Mouse (Mus musculus) kidney, embryonic 15.5 days (tissue): ENCODE data around the gene Izumo1. TPM values are rescaled to one million over a fixed set of nuclear protein-coding genes. Genes with fewer than 3 reads are reported as not detected.

Source experiments
- ATAC-seq: fragments of 200-750 bp; cut with Nextera tagmentation; replicated peaks from 2 replicates; pipeline ENCODE4 v1.8.0; 2017; ENCODE audit warnings: moderate TSS enrichment; ENCODE audit not compliant: low FRiP score
- H3K27ac ChIP-seq: fragments of 300-500 bp; sonication (generic); 2 replicates; pipeline ENCODE4 v1.5.1; 2015; ENCODE audit warnings: mild to moderate bottlenecking, inconsistent platforms
- H3K27me3 ChIP-seq: fragments of 300-500 bp; sonication (generic); 2 replicates; pipeline ENCODE4 v1.6.1; 2015; ENCODE audit warnings: inconsistent platforms
- H3K36me3 ChIP-seq: fragments of 300-500 bp; sonication (generic); 2 replicates; pipeline ENCODE4 v1.6.1; 2015; ENCODE audit warnings: inconsistent platforms
- H3K4me1 ChIP-seq: fragments of 300-500 bp; sonication (generic); 2 replicates; pipeline ENCODE4 v1.6.1; 2015; ENCODE audit warnings: inconsistent platforms
- H3K4me2 ChIP-seq: fragments of 300-500 bp; sonication (generic); 2 replicates; pipeline ENCODE4 v1.6.1; 2015; ENCODE audit warnings: moderate library complexity, mild to moderate bottlenecking, inconsistent platforms
- H3K4me3 ChIP-seq: fragments of 300-500 bp; sonication (generic); replicated peaks from 2 replicates; pipeline ENCODE4 v1.5.1; 2015; ENCODE audit warnings: mild to moderate bottlenecking, inconsistent platforms
- H3K9ac ChIP-seq: fragments of 300-500 bp; sonication (generic); 2 replicates; pipeline ENCODE4 v1.6.1; 2015; ENCODE audit warnings: mild to moderate bottlenecking, inconsistent platforms
- H3K9me3 ChIP-seq: fragments of 300-500 bp; sonication (generic); replicated peaks from 2 replicates; pipeline ENCODE4 v1.6.1; 2016; ENCODE audit warnings: inconsistent platforms
- WGBS: fragments of 180-500 bp; shearing (Covaris S2); methylation state at CpG from one replicate; pipeline ENCODE4 v1.1.7; 2015; ENCODE audit warnings: mixed read lengths; 5-methylcytosine and 5-hydroxymethylcytosine counted together
- polyA plus RNA-seq: library from polyadenylated mRNA; unstranded; fragments of >200 nt; fragmentation: Nextera tagmentation; extraction: Ambion mirVana; gene quantifications from 2 replicates; pipeline ENCODE4 v1.2.1, GENCODE M21; 2015

The Izumo1 gene
- polyA plus RNA-seq, 1 experiment from 2014 or later: 0.14 TPM

GRCm38 (mm10) chr7:45624718-45625117 is 3.1 kb downstream of the Izumo1 start:
- Histone ChIP-seq H3K4me1 (peaks cover 10% of the 10 kb centered on the region), H3K9ac (no peak overlapping the region), H3K27me3 (peaks cover 14% of the 10 kb centered on the region), H3K9me3 (no peaks in the 10 kb centered on the region), H3K27ac (no peak overlapping the region), H3K36me3 (no peaks in the 10 kb centered on the region), H3K4me2 (no peak overlapping the region), H3K4me3 (no peak overlapping the region)
- ATAC-seq: no peak
- 50% methylated on average over 3 of the region's 3 CpGs for WGBS

- no peak overlapping the region for H3K4me3 ChIP-seq
- H3K4me2 ChIP-seq: no peak overlapping the region
- H3K27me3 ChIP-seq: peaks cover 18% of the 10 kb centered on the region
- H3K27ac ChIP-seq: no peak overlapping the region
- no peaks in the 10 kb centered on the region for H3K9me3 ChIP-seq
- no peak overlapping the region for H3K9ac ChIP-seq
- peaks cover 10% of the 10 kb centered on the region for H3K4me1 ChIP-seq
- WGBS: 87% methylated on average over 8 of the region's 8 CpGs
- no peaks in the 10 kb centered on the region for H3K36me3 ChIP-seq
- ATAC-seq: no peak
Measured at GRCm38 (mm10) chr7:45625481-45625880, 3.9 kb downstream of the Izumo1 start.

- Histone ChIP-seq H3K4me1 (peaks cover 10% of the 10 kb centered on the region), H3K4me2 (peak overlapping the region; percentile 36), H3K9me3 (no peaks in the 10 kb centered on the region), H3K36me3 (no peaks in the 10 kb centered on the region), H3K4me3 (no peak overlapping the region), H3K9ac (no peak overlapping the region), H3K27ac (peak overlapping the region; percentile 67; the same call in 1 of the 2 replicates), H3K27me3 (peaks cover 18% of the 10 kb centered on the region)
- 82% methylated on average over 7 of the region's 7 CpGs for WGBS
- no peak for ATAC-seq
Measured at GRCm38 (mm10) chr7:45626571-45627076, 5.0 kb downstream of the Izumo1 start.

GRCm38 (mm10) chr7:45627261-45627660 is 5.7 kb downstream of the Izumo1 start, which contains the start of gene Rasip1:
Gene Rasip1, plus strand, starts transcription at chr7:45627488.
- peak within 1 kb of the TSS; percentile 70 for H3K9ac ChIP-seq
- 0 out of 2 replicates have a peak, but pooled peaks have one; percentile 22 for ATAC-seq
- peaks cover 18% of the 10 kb centered on the region for H3K27me3 ChIP-seq
- peak within 1 kb of the TSS; percentile 96 for H3K4me2 ChIP-seq
- H3K9me3 ChIP-seq: no peaks in the 10 kb centered on the region
- H3K36me3 ChIP-seq: no peaks in the 10 kb centered on the region
- H3K4me1 ChIP-seq: peaks cover 13% of the 10 kb centered on the region
- H3K27ac ChIP-seq: peak within 1 kb of the TSS; percentile 67
- WGBS: 80% methylated on average over 9 of the region's 9 CpGs
- H3K4me3 ChIP-seq: peak within 1 kb of the TSS; percentile 60

GRCm38 (mm10) chr7:45628364-45629294 is 7.0 kb downstream of the Izumo1 start:
- Histone ChIP-seq H3K27me3 (peaks cover 18% of the 10 kb centered on the region), H3K4me2 (peak overlapping the region; percentile 96), H3K36me3 (no peaks in the 10 kb centered on the region), H3K9ac (peak overlapping the region; percentile 70), H3K4me3 (peak overlapping the region; percentile 60), H3K4me1 (peaks cover 20% of the 10 kb centered on the region), H3K27ac (peak overlapping the region; percentile 67), H3K9me3 (no peaks in the 10 kb centered on the region)
- peak; percentile 72 for ATAC-seq
- WGBS: under 1% methylated on average over 105 of the region's 105 CpGs

GRCm38 (mm10) chr7:45630064-45630907 is 8.7 kb downstream of the Izumo1 start:
- Histone ChIP-seq H3K4me2 (peak overlapping the region; percentile 28; the same call in 1 of the 2 replicates), H3K9me3 (no peaks in the 10 kb centered on the region), H3K27me3 (peaks cover 18% of the 10 kb centered on the region), H3K4me3 (no peak overlapping the region), H3K36me3 (no peaks in the 10 kb centered on the region), H3K9ac (no peak overlapping the region), H3K4me1 (peaks cover 29% of the 10 kb centered on the region), H3K27ac (no peak overlapping the region)
- 73% methylated on average over 23 of the region's 23 CpGs for WGBS
- ATAC-seq: no peak

GRCm38 (mm10) chr7:45632499-45632898 is 10.9 kb downstream of the Izumo1 start:
- 0 out of 2 replicates have a peak, but pooled peaks have one; percentile 12 for ATAC-seq
- Histone ChIP-seq H3K9ac (peak overlapping the region; percentile 43), H3K36me3 (peaks cover 14% of the 10 kb centered on the region; the same call in 1 of the 2 replicates), H3K4me3 (peak overlapping the region; percentile 25), H3K4me1 (peaks cover 42% of the 10 kb centered on the region), H3K4me2 (peak overlapping the region; percentile 58), H3K27me3 (peaks cover 14% of the 10 kb centered on the region), H3K9me3 (no peaks in the 10 kb centered on the region), H3K27ac (peak overlapping the region; percentile 27; the same call in 1 of the 2 replicates)
- WGBS: 18% methylated on average over 35 of the region's 35 CpGs

- Histone ChIP-seq H3K27ac (peak overlapping the region; percentile 77), H3K4me2 (no peak overlapping the region), H3K27me3 (peaks cover 2% of the 10 kb centered on the region; the same call in 1 of the 2 replicates), H3K4me3 (no peak overlapping the region), H3K4me1 (peaks cover 56% of the 10 kb centered on the region), H3K36me3 (peaks cover 14% of the 10 kb centered on the region; the same call in 1 of the 2 replicates), H3K9ac (no peak overlapping the region), H3K9me3 (no peaks in the 10 kb centered on the region)
- no peak for ATAC-seq
- WGBS: 83% methylated on average over 11 of the region's 11 CpGs
Measured at GRCm38 (mm10) chr7:45634946-45635681, 13.5 kb downstream of the Izumo1 start.

- Histone ChIP-seq H3K36me3 (peaks cover 14% of the 10 kb centered on the region; the same call in 1 of the 2 replicates), H3K9ac (0 out of 2 replicates have a peak overlapping the region, but pooled peaks have one; percentile 10), H3K4me1 (peaks cover 65% of the 10 kb centered on the region), H3K27ac (peak overlapping the region; percentile 77), H3K27me3 (no peaks in the 10 kb centered on the region; the same call in 1 of the 2 replicates), H3K4me3 (no peak overlapping the region), H3K4me2 (no peak overlapping the region), H3K9me3 (no peaks in the 10 kb centered on the region)
- WGBS: 59% methylated on average over 15 of the region's 15 CpGs
- ATAC-seq: no peak
Measured at GRCm38 (mm10) chr7:45635711-45636688, 14.4 kb downstream of the Izumo1 start.

- Histone ChIP-seq H3K4me1 (peaks cover 75% of the 10 kb centered on the region), H3K9me3 (no peaks in the 10 kb centered on the region), H3K36me3 (peaks cover 14% of the 10 kb centered on the region; the same call in 1 of the 2 replicates), H3K9ac (no peak overlapping the region), H3K27me3 (no peaks in the 10 kb centered on the region; the same call in 1 of the 2 replicates), H3K27ac (no peak overlapping the region), H3K4me2 (no peak overlapping the region; the same call in 1 of the 2 replicates), H3K4me3 (no peak overlapping the region)
- no peak for ATAC-seq
- WGBS: 93% methylated on average over 6 of the region's 6 CpGs
Measured at GRCm38 (mm10) chr7:45637710-45638109, 16.1 kb downstream of the Izumo1 start.
